Mouse (Mus musculus): ENCODE results near the gene Gm49325.

GRCm38 (mm10) chr10:77627497-77627896, 21.5 kb downstream of the Gm49325 start:
- TF ChIP-seq CTCF (conservative IDR thresholded peaks at IDR 0.05; ENCODE audit: low read length), result peak; percentile 92
- TF ChIP-seq NANOG (IDR thresholded peaks at IDR 0.05; ENCODE audit: borderline replicate concordance, low read length), result no peak

Data from E14TG2a.4 (cell line).